Mouse (Mus musculus) layer of hippocampus, adult 9-10 months (tissue): Measurements from ENCODE around the gene Cgn.
"Not testable (repeated sequence)": the region's sequence is repeated elsewhere in the genome, so short reads cannot be mapped to it uniquely, and the experiment has no call there.

Experiments used
- DNase-seq: peaks from one replicate; pipeline ENCODE4 v3.0.0; 2022; ENCODE audit warnings: low spot score

Cgn gene

DNA sequence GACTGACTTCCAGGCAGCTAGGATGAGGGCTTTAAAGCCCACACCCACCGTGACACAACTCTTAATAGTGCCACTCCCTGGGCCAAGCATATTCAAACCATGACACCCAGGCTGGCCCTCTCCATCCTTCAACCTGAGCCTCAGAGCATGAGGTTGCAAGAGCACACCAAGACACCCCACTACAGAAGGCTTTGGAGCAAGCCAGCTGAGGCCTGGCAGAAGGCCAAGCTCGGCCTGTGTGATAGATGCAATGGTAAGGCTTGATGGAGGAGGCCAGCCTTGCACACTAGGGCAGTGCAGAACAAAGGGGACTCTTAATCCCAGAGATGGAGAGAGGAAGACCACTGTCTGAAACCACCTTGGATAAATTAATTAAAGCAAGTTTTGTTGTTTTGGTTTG is 3.2 kb upstream of the Cgn start:
- no peak for DNase-seq

DNA sequence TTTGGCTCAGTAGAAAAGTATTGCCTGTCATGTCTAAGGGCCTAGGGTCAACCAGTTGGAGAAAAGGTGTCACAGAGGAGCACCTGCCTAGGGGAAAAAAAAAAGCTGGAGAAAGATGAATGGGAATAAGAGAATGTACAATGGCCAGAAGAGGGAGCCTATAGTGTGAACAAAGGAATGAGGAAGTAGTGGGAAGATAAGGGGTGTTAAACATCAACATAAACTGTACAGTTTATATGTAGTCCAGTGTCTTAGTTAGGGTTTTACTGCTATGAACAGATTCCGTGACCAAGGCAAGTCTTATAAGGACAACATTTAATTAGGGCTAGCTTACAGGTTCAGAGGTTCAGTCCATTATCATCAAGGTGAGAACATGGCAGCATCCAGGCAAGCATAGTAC is 2.8 kb upstream of the Cgn start:
- DNase-seq = no peak

DNA sequence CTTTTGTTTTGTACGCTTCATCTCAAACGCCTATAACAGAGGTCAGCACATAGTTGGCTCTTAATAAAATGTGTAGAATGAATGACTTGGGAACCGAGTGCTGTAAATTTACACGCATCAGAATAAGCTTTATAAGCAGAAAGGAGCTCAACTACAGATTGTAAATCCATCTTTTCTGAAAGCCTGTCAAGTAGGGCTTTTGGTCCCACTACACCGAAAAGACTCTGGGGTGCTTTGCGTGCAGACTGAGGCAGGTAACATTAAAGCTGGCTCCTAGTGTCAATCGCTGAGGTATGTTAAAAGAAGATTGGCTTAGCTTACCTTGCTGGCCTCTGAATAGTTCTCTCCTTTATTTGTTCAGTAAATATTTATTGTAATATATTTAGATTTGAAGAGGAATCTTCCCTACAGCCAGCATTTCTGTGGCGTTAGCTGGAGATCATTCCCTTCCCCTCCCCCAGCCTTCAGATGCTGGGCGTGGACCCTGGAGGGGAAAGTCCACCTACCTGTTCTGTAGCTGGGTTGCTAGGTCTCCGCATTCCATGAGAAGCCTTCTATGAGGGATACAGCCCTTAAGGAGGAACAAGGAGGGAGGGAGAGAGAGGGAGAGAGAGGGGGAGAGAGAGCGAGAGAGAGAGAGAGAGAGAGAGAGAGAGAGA is 959 bp upstream of the Cgn start:
- DNase-seq = no peak

DNA sequence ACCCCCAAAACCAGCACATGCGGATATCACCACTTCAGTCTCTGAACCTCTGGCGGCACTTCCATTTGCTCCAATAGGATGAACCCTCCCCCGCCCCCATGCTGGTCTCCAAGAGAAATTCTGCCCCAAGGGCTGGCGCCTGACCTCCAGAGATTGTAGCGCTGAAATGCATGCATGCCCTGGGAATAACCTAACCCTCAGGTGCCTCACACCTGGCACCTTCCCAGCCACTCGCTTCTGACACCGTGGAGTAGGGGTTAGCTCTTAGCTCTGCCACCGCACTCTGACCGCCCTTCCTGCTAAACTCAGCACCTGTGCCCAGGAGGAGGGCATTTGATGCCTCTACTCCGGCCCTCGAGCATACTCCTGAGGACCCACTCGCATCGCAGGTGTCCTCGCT is 334 bp downstream of the Cgn start:
- DNase-seq = no peak

DNA sequence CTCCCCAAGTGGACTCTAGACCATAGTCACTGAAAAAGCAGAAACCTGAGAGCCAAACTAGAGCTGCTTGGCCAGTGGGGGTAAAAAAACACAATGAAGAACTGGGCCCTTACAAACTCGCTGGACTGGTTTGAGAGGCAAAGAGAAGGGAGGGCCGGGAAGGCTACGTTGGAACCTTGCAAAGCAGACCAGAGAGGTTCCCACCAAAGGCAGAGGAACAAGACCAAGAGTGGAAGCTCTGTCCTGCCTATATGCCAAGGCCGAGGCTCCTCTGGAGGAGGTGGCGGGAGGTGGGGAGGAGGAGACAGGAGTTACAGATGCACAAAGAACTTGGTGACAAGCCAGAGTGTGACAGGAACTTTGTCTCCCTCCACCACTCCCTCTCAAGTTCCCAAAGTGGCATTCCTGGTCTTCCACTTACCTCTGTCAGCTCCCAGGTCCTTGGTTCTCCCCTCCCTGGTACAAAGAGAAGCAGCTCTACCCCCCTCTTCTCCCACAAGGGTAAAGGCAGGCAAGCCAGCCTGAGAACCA is 2.1 kb downstream of the Cgn start:
- no peak for DNase-seq

DNA sequence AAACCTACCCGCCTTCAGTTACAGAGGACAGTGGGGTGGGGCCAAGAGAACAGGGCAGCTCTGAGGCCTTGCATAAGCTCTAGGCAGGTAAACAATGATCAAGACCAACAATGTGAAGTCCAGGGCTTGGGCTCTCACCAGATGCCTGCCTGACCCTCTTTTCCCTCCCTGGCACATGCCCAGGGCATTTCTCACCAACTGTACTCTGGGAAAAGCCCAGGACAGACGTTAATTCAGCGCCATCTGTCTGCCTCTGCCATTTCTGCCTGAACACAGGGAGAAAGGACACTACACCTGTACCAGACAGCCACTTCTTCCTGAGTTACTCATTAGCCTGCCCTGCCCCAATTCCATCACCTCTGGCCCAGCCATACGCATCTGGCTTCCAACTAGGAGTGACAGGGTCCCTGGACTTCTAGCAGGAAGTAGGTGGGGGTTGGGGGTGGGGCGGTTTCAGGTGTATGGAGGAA is 2.8 kb downstream of the Cgn start:
- DNase-seq = no peak

DNA sequence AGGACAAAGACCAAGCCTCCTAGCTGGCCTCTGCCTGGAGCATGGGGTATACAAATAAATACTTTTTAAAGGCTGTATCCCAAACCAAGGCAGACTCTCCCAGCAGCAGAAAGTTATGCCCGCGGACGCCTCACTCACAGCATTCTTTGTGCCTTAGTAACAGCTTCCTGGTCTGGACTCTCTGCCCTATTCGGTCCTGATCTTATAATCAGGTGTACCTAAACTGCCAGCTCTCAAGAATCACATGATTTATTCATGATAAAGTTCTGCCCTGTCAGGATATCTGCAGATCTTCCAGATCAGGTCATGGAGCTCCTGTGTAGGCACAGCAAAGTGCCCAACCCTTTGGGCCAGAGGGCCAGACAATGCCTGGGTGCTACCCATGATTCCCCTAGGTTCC is 3.4 kb downstream of the Cgn start:
- no peak for DNase-seq

DNA sequence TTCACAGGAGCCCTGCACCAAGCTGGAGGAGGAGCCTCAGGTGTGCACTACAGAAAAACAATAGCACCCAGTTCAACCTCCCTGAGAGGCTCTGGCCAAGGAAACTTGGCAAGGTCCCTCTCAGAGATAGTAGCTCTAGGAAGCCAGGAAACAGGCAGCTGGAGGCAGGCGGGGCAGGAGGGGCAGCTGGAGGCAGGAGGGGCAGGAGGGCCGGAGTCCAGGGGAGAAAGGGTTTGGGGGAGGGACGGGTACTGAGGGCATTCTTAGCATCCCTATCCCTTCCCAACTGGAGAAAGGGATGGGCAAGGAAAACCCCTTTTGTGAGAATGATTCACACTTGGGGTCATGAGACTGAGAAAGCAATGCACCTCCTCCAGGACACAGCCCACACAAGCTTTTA is 4.9 kb downstream of the Cgn start:
- no peak for DNase-seq

DNA sequence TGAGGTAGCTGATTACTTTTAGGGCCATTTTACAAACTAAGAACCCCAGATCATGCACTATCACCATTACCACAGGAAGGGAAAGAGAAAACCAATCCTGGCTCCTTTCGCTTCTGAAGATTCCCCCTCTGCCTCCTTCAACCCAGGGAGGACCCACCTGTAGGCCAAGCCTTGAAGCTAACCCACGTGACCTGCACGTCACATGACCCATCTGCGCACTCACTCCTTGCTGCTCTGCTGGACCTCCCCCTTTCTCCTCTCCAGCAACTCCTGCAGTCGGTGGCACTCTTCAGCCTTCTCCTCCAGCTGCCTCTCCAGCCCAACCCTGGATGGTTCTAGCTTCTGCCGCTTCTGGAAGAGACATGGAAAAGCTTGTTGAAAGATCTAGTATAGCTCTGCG is 10.4 kb downstream of the Cgn start:
- no peak for DNase-seq

DNA sequence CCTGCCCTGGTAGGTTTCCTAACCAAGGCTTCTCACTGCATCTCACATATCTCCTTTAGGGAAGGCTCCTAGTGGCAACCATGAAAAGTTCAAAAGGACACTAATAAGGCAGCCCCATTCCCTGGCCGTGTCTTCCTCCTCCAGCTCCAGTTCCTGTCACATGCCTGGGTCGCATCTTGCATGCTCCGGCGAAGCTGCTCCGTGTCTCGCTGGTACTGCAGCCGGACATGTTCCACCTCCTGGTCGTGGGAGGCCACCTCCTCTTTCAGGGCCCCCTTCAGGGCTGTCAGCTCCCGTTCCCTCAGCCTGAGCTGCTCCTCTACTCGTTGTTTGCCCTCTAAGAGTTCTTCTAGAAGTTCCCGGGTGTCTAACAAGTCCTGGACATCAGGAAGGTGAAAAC is 12.3 kb downstream of the Cgn start:
- DNase-seq = no peak

DNA sequence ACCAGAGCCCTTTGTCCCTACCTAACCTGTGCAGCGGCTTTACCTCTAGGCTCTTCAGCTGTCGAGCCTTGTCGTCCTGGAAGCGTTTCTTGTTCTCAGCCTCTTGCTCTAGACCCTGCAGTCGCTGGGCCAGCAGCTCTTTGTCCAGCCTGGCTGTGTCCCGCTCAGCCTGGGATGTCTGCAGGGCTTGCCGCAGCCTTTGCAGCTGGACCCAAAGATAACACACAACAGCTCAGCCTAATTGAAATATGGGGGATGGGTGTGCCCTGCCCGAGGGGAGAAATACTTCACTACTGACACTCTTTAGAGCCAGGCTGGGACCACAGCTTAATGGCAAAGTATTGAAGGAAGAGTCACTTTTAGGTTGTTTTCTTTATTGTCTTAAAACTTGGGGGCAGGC is 20.8 kb downstream of the Cgn start:
- DNase-seq = not testable (repeated sequence)

DNA sequence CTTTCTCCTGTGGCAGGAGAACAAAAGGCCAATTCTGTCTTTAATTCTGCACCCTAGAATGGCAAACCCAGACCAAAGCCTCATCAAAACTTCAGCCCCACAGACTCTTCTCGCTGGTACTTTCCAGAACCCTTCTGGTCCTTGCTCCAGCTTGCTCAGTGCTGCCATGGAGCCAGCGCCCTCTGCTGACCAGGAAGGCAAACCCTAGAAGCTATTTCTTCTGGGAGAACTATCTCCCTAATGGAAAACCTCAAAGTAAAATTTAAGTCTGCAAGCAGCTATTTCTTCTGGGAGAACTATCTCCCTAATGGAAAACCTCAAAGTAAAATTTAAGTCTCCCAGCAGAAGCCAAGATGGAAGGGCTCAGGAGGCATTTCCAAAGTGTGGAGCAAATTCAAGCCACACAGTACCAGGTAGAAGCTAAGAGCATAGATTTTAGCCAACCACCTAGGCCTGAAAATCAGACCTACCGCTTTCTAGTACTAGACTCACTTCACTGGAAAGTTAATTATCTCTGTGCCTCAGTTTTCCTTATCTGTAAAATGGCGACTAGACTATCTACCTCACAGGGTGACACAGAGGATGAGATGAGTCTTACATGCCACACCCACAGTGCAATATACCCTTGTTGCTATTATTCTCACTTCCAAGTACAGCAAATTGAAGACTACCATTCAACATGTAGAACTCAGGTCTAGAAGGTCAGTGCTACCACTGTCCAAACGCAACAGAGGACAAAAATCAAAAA is 21.6 kb downstream of the Cgn start:
- not testable (repeated sequence) for DNase-seq

DNA sequence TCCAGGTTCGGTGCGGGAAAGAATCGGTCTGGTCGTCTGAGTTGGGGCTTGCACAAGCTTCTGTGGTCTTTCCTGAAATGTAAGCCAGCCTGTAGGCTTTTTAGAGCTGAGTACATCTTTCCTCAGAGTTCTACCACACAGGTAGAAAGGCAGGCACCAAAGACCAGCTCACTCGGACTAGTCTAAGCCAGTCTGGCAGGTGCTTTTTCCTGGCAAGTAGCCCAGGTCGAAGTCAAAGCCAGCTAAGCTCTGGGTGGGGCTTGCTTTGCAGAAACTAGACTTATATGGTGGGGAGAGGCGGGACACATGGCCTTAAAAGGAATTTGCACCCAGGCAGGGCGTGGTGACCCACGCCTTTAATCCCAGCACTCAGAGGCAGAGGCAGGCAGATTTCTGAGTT is 27.9 kb downstream of the Cgn start:
- DNase-seq = not testable (repeated sequence)

DNA sequence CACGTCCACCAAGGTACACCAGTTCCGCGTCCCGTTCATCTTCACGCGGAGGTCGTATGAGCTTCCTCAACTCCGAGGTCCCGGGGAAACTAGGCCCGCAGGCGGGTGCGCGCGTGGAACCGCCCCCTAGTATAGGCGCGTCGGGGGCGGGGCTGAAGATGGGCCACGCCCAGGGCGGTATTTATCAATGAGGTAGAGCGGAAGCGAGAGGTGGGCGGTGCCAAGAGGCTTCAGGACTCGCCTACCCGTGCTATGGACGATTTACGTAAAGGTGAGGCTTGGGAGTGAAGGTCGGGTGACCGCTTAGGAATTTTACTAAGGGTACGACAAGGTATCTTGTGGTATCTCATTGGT is 28.3 kb downstream of the Cgn start:
- DNase-seq = not testable (repeated sequence)

DNA sequence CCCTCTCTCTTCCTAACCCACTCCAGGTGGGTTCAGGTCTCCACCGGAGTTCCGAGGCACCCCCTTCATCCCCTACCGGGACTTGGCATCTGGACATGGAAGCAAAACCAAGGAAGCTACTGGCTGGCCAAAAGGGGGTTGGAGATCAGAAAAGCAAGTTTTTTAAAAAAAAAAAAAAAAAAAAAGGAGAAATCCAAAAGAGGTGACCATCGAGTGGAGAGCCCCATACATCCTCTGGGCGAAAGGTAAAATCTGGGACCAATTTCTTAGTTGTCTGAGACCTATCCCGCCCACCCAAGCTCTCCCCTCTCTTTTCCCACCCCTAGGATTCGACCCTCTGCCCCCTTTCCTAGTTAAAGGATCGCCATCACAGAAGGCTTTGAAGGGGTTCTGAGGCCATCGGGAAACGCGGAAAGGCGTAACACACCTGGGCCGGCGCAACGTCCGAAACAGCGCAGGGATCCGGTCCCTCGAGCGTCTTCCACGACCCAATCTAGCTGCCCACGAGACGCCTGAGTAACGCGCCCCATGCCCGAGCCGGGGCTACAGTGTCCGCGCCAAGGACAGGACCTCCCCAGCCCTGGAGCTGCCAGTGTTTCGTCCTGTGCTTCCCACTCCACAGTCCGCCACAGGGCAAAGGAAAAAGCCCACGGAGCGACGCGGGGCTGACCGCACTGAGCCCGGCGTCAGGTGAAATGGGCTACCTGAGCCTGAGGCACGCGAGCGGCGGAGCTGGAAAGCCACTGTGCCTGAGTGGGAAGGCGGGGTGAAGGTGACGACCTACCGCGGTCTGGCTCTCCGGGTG is 28.8 kb downstream of the Cgn start:
- DNase-seq = not testable (repeated sequence)

DNA sequence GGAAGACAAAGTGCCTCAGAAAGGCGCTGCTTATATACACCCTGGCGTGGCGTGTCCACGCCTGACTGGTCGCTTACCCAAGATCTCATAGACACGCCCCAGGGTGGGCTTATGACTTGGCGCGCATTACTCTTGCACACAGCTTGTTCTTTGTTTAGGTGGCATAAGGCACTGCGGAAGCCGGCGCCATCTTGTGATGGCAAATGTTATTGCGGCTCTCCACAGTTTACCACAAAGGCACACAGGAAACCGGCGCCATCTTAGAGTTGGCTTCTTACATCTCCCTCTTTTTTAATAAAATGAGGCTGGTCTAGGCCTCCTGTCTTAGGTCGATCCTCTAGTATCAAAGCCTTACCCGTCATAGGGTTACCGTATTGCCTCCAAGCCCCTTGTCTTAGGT is 40.6 kb downstream of the Cgn start:
- no peak for DNase-seq

DNA sequence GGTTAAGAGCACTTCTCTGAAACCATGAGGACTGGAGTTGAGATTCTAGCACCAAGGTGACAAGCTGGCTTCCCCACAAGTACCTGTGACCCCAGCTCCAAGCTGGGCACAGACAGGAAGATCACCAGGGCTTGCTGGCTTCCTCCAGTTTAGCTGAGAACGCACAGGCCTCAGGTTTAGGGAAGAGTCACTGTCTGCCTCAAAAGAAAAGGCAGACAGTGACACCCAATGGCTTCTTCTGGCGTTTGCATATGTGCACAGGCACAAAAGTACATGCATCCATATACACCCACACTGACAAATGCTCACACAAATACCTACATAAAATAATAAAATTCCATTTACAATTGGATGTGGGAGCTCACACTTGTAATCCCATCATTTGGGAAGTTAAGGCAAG is 62.7 kb downstream of the Cgn start:
- not testable (repeated sequence) for DNase-seq

DNA sequence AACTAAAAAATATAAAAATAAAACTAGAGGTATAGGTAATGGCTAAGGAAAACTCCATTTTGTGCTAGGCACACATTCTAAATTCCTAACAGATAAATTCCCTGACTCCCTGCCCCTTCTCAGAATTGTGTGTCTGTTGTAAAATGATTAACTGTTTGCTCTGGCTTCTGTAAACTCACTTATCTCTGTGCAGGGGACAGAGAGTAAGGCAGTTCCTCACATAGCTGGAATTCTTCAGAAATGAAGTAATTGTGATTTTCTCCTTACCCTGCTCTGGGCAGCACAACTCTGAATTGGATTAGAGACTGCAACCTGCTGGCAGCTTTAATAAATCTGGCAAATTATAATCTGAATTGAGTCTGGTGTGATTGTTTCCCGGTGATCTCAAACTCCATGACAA is 68.0 kb downstream of the Cgn start:
- DNase-seq = not testable (repeated sequence)

DNA sequence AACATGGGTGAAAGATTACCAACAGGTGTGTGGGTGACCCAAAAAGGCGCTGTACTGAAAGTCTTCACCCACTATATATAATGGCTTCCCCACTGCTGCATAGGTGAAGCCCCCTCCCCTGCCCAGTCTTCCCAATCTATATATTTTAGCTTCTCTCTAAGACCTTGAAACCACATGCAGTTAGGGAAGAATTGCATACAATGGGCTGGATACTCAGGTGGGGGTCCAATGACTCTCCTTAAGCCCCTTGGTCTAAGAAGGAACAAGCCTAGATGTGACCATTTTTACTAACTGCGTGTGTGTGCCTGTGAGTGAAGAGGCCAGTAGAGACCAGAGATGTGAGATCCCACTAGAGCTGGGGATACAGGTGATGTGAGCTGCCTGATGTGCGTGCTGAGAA is 72.9 kb downstream of the Cgn start:
- DNase-seq = not testable (repeated sequence)

DNA sequence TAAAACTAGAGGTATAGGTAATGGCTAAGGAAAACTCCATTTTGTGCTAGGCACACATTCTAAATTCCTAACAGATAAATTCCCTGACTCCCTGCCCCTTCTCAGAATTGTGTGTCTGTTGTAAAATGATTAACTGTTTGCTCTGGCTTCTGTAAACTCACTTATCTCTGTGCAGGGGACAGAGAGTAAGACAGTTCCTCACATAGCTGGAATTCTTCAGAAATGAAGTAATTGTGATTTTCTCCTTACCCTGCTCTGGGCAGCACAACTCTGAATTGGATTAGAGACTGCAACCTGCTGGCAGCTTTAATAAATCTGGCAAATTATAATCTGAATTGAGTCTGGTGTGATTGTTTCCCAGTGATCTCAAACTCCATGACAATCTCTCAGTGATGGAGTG is 75.7 kb downstream of the Cgn start:
- not testable (repeated sequence) for DNase-seq
